Mouse (Mus musculus): ENCODE measurements at regions not wholly inside any gene's neighbourhood (a gene's known extent, or its start where the extent isn't known, plus 50 kb on each side); places are given as distances from the start of the nearest gene placed in this dataset.

DNA sequence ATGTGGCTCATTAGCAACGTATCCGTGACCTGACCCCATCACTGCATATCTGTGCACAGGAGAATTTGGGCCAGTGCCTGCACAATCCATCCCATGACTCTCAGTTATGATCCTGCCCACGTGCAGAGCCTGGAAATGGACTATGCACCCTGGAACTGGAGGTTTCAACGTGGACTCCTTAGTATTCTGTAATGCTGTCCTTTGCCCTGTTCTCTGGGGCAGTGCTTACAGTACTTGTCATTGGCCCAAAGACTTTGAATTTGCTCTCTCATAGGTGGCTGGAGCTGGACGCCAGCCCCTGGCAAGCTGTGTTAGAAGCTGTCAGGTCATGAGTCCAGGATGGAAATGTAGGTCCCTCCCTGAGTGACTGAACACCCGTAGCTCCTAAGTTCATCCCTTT is 269.9 kb upstream of the Mki67 start:
- DNase-seq (ENCODE audit: low spot score in 2 of 2) = no peak

GRCm38 (mm10) chr7:135990321-135990720 is 274.2 kb upstream of the Mki67 start:
- DNase-seq (ENCODE audit: low spot score in 2 of 2) = no peak

- DNase-seq (ENCODE audit: low spot score in 2 of 2) = no peak
Observed at GRCm38 (mm10) chr7:135996896-135997295, 280.7 kb upstream of the Mki67 start.

GRCm38 (mm10) chr7:135997640-135998039 is 281.5 kb upstream of the Mki67 start:
- no peak for DNase-seq (ENCODE audit: low spot score in 2 of 2)

- DNase-seq (ENCODE audit: low spot score in 2 of 2) = no peak
Observed at GRCm38 (mm10) chr7:136002382-136002781, 286.2 kb upstream of the Mki67 start.

- DNase-seq (ENCODE audit: low spot score in 2 of 2) = no peak
Observed at GRCm38 (mm10) chr7:136003291-136003690, 287.1 kb upstream of the Mki67 start.

GRCm38 (mm10) chr7:136007796-136008455 is 291.8 kb upstream of the Mki67 start:
- DNase-seq (ENCODE audit: low spot score in 2 of 2) = no peak

DNA sequence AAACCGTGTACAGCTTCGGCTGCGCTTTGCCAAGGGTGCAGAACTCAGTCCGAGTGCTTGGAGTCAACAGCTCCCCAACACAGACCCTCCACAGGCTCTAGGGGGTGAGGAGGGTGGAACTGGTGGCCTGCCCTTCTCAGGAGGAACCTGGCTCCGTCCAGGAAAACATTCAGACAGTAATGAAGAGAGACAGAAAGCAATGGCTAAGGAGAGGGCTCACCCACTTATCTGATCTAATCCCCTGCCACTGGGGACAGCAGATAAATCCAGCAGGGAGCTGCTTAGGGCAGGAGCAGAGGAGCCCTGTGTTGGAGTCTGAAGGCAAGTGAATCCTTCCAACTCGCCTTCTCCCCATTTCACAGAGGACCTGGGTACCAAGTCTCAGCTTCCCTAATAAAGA is 292.3 kb upstream of the Mki67 start:
- DNase-seq (ENCODE audit: low spot score in 2 of 2) = no peak

- peak; percentile 16 to 29 for DNase-seq (ENCODE audit: low spot score in 2 of 2)
Observed at GRCm38 (mm10) chr7:136010013-136010412, 293.9 kb upstream of the Mki67 start.

GRCm38 (mm10) chr7:136014706-136015105 is 298.5 kb upstream of the Mki67 start:
- DNase-seq (ENCODE audit: low spot score in 2 of 2) = no peak

DNA sequence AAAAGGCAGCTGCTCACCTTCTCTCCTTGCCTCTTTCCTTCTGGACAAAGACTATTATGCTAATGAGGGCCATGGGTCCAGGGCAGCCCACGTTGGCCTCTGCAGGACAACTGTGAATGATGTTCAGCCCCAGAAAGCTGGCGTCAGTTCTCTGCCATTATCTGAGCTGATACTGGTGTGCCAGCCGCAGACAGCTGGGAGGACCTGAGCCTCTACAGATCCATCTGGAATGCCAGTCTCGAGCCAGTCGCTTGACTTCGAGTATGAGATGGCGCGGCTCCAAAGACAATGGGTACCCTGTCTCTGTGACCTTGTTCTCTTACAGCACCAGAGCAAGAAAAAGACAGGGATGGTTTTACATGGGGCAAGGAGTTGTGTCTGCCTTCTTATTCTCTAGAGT is 300.8 kb upstream of the Mki67 start:
- peak; percentile 47 to 61 for DNase-seq (ENCODE audit: low spot score in 2 of 2)

GRCm38 (mm10) chr7:136020577-136020976 is 304.4 kb upstream of the Mki67 start:
- DNase-seq (ENCODE audit: low spot score in 2 of 2) = no peak

- no peak for DNase-seq (ENCODE audit: low spot score in 2 of 2)
Observed at GRCm38 (mm10) chr7:136021071-136021470, 304.9 kb upstream of the Mki67 start.

GRCm38 (mm10) chr7:136022781-136023448 is 306.8 kb upstream of the Mki67 start:
- no peak for DNase-seq (ENCODE audit: low spot score in 2 of 2)

GRCm38 (mm10) chr7:136026451-136026850 is 310.3 kb upstream of the Mki67 start:
- no peak for DNase-seq (ENCODE audit: low spot score in 2 of 2)

DNA sequence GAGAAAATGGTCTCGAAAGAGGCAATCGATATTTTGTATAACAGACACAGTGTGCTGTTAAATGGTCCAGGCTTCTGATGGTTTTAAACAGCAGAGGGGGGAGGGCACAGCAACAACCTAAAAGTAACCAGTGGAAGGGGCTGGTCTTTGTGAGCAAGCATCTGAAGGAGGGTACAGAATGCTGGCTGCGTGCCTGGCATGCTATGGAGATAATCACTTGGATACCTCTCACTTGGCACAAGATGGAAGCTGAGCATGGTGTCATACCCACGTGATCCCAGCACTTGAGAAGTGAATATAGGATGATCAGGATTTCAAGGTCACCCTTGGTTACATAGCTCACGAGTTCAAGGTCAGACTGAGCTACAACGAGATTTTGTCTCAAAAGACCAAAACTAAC is 315.9 kb upstream of the Mki67 start:
- DNase-seq (ENCODE audit: low spot score in 2 of 2) = no peak

GRCm38 (mm10) chr7:136033536-136033935 is 317.4 kb upstream of the Mki67 start:
- DNase-seq (ENCODE audit: low spot score in 2 of 2) = no peak

- no peak for DNase-seq (ENCODE audit: low spot score in 2 of 2)
Observed at GRCm38 (mm10) chr7:136035735-136036134, 319.6 kb upstream of the Mki67 start.

GRCm38 (mm10) chr7:136038072-136038471 is 321.9 kb upstream of the Mki67 start:
- DNase-seq (ENCODE audit: low spot score in 2 of 2) = no peak

- DNase-seq (ENCODE audit: low spot score in 2 of 2) = no peak
Observed at GRCm38 (mm10) chr7:136038906-136039305, 322.7 kb upstream of the Mki67 start.

- DNase-seq (ENCODE audit: low spot score in 2 of 2) = no peak
Observed at GRCm38 (mm10) chr7:136041921-136042320, 325.8 kb upstream of the Mki67 start.

DNA sequence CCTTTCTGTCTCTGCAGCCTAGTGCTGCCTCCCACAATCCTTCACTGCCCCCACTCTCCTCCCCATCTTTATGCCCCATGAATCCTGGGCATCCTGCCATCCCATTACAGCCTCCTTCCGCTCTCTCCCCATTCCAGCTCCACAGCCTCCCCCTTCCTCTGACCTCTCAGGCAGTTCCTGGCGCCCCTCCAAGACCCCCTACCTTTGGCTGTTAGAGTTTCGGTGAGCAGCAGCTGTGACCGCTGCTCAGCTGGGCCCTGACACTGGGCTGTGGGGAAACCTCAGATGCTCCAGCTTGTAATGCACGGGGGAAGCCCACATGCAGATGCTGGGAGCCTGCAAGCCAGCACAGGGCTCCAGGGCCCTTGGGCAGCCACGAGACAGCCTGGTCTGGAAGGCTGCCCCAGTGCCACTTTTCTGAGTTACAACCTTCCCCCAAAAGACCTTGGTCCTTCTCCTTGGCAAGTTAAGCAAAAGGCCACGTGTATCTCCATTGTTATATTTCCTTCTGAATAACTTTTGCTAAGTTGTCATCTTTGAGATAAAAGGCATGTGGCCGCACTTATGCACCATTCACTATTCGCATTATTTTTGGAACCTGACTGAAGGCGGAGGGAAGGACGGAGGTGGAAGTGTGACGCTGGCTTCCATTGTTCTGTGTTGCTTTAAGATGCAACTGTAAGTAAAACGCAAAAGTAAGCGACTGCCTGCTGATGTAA is 330.6 kb upstream of the Mki67 start:
- peak; percentile 36 to 37 for DNase-seq (ENCODE audit: low spot score in 2 of 2)

DNA sequence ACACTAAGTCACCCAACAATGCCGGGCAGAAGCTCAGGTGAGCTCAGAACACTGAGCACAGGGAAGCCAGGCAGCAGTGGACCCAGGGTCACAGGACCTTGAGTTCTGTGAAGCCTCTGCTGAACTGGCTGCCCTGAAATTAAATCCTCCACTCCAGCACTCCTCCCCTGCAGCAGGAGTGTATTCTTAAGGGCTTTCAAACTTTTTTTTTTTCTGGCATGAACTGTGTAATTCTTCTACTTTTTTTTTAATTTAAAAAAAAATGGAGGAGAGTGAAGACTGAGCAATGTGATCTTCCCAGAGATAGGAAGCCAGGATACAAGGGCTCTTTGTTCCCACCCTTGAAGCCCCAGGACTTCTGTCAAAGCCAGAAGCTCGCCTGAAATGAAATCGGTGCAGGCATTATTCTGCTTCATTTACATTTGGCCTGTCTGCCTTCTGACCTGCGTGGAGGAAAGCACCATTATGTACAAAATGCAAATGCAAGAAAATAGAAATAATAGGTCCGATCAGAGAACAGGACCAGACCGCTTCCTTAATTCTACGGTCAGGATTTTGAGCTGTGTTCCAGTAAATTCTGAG is 331.3 kb upstream of the Mki67 start:
- DNase-seq (ENCODE audit: low spot score in 2 of 2) = no peak
